Mouse (Mus musculus) intestine, embryonic 14.5 days (tissue): ENCODE measurements around the gene Prtn3. TPM values are rescaled to one million over a fixed set of nuclear protein-coding genes. Genes with fewer than 3 reads are reported as not detected.

Source experiments
- ATAC-seq: fragments of 200-750 bp; cut with Nextera tagmentation; replicated peaks from 2 replicates; pipeline ENCODE4 v1.8.0; 2017; ENCODE audit warnings: low read depth, moderate number of reproducible peaks, moderate TSS enrichment, moderate library complexity; ENCODE audit not compliant: low FRiP score, low TSS enrichment
- DNase-seq: peaks from one replicate; pipeline ENCODE4 v3.0.0-alpha.2; 2018; ENCODE audit warnings: low spot score
- H3K27ac ChIP-seq: fragments of 300-500 bp; sonication (generic); 2 replicates; pipeline ENCODE4 v1.5.1; 2014; ENCODE audit warnings: low read depth, mild to moderate bottlenecking, control low read depth
- H3K27me3 ChIP-seq: fragments of 300-500 bp; sonication (generic); replicated peaks from 2 replicates; pipeline ENCODE4 v1.6.1; 2014; ENCODE audit warnings: low read length, control low read depth; ENCODE audit not compliant: control insufficient read depth, insufficient read depth
- H3K36me3 ChIP-seq: fragments of 300-500 bp; sonication (generic); 2 replicates; pipeline ENCODE4 v1.6.1; 2014; ENCODE audit warnings: low read length, control low read depth; ENCODE audit not compliant: control insufficient read depth, insufficient read depth
- H3K4me1 ChIP-seq: fragments of 300-500 bp; sonication (generic); replicated peaks from 2 replicates; pipeline ENCODE4 v1.6.1; 2014; ENCODE audit warnings: low read length, control low read depth, mixed read lengths; ENCODE audit not compliant: control insufficient read depth, insufficient read depth
- H3K4me2 ChIP-seq: fragments of 300-500 bp; sonication (generic); 2 replicates; pipeline ENCODE4 v1.6.1; 2014; ENCODE audit warnings: low read length
- H3K4me3 ChIP-seq: fragments of 300-500 bp; sonication (generic); 2 replicates; pipeline ENCODE4 v1.5.1; 2014; ENCODE audit warnings: low read depth, low read length, control low read depth, mixed read lengths
- H3K9ac ChIP-seq: fragments of 300-500 bp; sonication (generic); 2 replicates; pipeline ENCODE4 v1.6.1; 2014; ENCODE audit warnings: mild to moderate bottlenecking, low read length
- H3K9me3 ChIP-seq: fragments of 300-500 bp; sonication (generic); 2 replicates; pipeline ENCODE4 v1.6.1; 2016; ENCODE audit warnings: low read length, control low read depth; ENCODE audit not compliant: control insufficient read depth
- WGBS: fragments of 180-500 bp; shearing (Covaris S2); extraction: QIAGEN DNeasy Blood & Tissue Kit; methylation state at CpG from one replicate; pipeline ENCODE4 v1.1.7; 2014; 5-methylcytosine and 5-hydroxymethylcytosine counted together
- polyA plus RNA-seq: library from polyadenylated mRNA; unstranded; fragments of >200 nt; fragmentation: Nextera tagmentation; extraction: Ambion mirVana; gene quantifications from 2 replicates; pipeline ENCODE4 v1.2.1, GENCODE M21; 2014

The Prtn3 gene
- polyA plus RNA-seq, 1 experiment from 2014 or later, result 5.2 TPM

DNA sequence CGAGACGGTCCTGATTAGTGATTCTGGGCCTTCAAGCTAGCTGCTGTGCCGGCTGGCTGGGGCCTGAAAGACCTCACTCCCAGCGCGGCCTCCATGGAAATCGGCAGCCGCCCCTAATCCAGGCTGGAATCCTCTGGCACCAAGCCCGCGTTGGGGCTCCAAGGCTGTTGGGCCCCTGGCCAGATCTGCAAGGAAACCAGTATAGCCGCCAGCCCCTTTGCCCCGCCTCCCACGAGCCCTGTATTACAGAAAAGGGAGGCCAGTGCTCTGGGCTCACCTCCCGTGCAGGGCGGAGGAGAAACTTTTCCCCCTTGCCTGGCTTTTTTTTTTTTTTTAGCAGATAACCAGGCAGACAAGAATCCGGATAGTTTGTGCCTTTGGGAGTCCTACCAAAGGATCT lies 20.9 kb upstream of the Prtn3 start:
- H3K4me3 ChIP-seq, result peak overlapping the region; percentile 98
- H3K4me1 ChIP-seq, result peaks cover 41% of the 10 kb centered on the region
- H3K27me3 ChIP-seq, result no peaks in the 10 kb centered on the region
- no peaks in the 10 kb centered on the region for H3K9me3 ChIP-seq
- peak overlapping the region; percentile 100 for H3K27ac ChIP-seq
- H3K4me2 ChIP-seq, result peak overlapping the region; percentile 98
- DNase-seq (peak; percentile 97), ATAC-seq (peak; percentile 20; the same call in 1 of the 2 replicates)
- H3K36me3 ChIP-seq, result peaks cover 16% of the 10 kb centered on the region
- 0% methylated on average over 15 of the region's 15 CpGs for whole genome bisulfite sequencing
- peak overlapping the region; percentile 86 for H3K9ac ChIP-seq

DNA sequence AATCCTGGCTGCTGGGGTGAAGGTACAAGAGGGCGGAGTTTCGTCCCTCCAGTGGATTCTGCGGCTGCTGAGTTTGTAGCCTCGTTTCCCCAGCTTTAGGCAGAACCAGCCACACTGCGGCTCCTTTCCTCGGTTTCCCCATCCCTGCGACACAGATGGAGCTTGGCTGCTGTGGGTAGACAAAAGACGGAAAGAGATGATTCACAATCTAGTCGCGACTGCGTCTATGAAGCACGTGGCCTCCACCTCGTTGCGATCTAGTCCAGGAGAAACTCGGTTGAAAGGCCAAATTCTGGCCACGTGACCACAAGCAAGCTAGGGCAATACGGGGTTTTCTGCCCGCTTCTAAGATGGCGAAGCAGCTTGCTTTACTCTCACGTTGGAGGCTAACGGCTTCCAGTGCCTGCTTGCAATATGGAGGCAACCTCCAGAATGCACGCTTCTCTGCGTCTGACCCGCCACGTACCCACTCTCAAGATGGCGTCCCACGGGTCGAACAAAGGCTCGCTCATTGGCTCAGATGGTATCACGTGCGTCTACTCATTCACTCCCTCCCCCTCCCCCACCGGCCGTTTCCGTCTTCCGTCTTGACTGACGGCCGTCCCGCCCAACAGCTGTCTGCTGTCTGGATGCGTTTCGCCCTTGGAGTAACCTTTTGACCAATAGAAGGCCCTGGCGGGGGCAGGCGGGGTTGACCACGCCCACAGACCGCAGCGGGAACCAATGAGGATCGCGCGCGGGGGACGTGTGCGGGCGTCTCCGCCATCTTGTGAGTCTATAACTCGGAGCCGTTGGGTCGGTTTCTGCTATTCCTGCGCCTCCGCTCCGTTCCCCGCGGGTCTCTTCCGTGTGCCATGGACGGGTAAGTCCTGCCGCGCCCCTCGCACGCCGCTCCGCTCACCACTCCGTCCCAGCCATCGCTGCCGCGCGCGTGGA lies 20.1 kb upstream of the Prtn3 start, which contains the start of gene Ptbp1:
Gene Ptbp1 (plus strand): TSS at position 568 of the 936 bp plus-strand sequence.
- Histone ChIP-seq H3K4me3 (peak within 1 kb of the TSS; percentile 98), H3K4me1 (peaks cover 46% of the 10 kb centered on the region), H3K36me3 (peaks cover 22% of the 10 kb centered on the region), H3K9ac (peak within 1 kb of the TSS; percentile 100), H3K27me3 (no peaks in the 10 kb centered on the region), H3K4me2 (peak within 1 kb of the TSS; percentile 98), H3K9me3 (no peaks in the 10 kb centered on the region), H3K27ac (peak within 1 kb of the TSS; percentile 100)
- ATAC-seq (peak; percentile 87), DNase-seq (peak; percentile 98)
- WGBS, result under 1% methylated on average over 62 of the region's 75 CpGs

DNA sequence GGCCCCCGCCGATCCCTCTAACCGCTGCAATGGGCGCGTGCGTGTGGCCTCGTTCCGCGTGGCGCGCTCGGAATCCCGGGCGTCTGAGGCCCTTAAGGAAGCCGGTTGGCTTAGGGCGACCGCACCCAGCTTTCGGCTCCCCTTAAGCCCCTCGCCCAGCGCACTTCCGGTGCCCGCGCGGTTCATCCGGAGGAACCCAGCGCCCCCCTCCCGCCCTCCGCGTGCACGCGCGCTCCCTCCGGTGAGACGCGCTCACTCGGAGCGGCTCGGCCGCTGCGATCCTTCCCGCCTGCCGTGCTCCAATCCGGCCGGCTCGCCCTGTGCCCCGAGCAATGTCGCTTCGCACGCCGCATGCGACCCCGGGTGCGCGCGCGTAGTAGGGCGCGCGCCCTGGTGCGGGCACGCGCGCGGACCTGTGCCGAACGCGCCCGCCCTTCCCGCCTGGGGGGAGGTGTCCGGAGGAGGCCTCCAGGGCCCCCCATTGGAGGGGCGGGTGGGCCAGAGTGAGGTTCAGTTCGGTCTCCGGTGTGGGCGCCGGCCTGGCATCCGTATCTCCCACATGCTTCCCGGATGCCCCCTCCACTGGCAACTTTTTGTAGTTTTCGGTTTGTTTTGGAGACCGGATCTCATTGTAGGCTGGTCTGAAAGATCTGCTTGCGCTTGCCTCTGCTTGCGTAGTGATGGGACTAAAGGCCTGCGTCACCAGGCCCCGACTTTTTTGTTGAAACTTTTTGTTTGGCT lies 19.3 kb upstream of the Prtn3 start:
- Histone ChIP-seq H3K4me3 (peak overlapping the region; percentile 98), H3K27me3 (no peaks in the 10 kb centered on the region), H3K9me3 (no peaks in the 10 kb centered on the region), H3K4me2 (peak overlapping the region; percentile 96), H3K9ac (peak overlapping the region; percentile 100), H3K27ac (peak overlapping the region; percentile 100), H3K4me1 (peaks cover 46% of the 10 kb centered on the region), H3K36me3 (peaks cover 30% of the 10 kb centered on the region)
- under 1% methylated on average over 82 of the region's 83 CpGs for WGBS
- DNase-seq, result peak; percentile 84
- peak; percentile 34 for ATAC-seq

DNA sequence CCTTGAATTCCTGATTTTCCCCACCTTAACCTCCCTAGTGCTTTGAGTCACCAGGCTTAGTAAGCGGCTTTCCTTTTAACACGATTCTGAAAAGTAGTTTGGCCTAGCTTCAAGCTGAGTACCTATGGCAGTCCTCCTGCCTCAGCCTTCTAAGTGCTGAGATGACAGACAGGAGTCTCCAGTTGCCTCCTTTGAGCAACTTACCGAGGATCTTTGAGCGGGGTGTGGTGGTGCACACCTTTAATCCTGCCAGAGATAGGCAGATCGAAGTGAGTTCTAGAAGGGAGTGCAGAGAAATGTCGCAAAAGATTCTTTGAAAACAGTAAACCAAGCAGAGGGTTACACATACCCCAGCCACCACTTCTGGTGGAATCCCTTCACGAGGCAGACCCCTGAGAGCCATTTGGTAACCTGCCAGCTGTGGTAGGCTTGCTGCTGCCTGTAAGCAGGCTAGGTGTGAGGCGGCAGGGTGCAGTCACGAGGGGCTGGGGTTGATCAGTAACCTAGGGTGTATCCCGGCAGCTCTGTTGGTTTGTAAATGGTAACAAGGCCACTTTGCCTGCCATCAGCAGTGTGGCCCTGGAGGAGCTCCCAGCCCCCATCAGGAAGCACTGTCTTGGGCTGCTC lies 18.6 kb upstream of the Prtn3 start:
- peaks cover 46% of the 10 kb centered on the region for H3K4me1 ChIP-seq

DNA sequence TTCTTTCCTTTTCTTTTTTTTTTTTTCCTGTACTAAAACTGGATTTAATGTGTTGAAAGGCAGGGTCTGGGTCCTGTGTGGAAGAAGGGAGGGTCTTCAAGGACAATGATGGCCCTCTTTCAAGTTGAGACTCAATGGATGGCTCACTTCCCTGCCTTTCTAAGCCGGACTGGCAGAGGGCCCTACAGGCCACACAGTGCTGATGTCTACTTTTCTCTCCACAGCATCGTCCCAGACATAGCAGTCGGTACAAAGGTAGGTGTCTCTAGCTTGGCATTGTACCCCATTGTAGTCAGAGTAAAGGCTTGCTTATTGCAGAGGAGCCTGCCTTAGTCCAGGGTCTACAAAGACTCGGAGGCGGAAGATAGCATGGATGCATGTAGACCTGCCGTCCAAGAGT lies 18.0 kb upstream of the Prtn3 start:
- H3K4me3 ChIP-seq, result peak overlapping the region; percentile 98
- no peaks in the 10 kb centered on the region for H3K9me3 ChIP-seq
- H3K27ac ChIP-seq, result peak overlapping the region; percentile 29; the same call in 1 of the 2 replicates
- no peak for DNase-seq
- no peak for ATAC-seq
- peak overlapping the region; percentile 100 for H3K9ac ChIP-seq
- H3K4me2 ChIP-seq, result peak overlapping the region; percentile 96
- no peaks in the 10 kb centered on the region for H3K27me3 ChIP-seq
- 39% methylated on average over 6 of the region's 6 CpGs for WGBS
- peaks cover 43% of the 10 kb centered on the region for H3K36me3 ChIP-seq
- peaks cover 45% of the 10 kb centered on the region for H3K4me1 ChIP-seq

More for the DNA sequence above, 18.6 kb upstream of the Prtn3 start:
- Histone ChIP-seq H3K9ac (peak overlapping the region; percentile 100), H3K36me3 (peaks cover 37% of the 10 kb centered on the region), H3K4me2 (peak overlapping the region; percentile 96), H3K4me3 (peak overlapping the region; percentile 98), H3K27me3 (no peaks in the 10 kb centered on the region), H3K9me3 (no peaks in the 10 kb centered on the region), H3K27ac (peak overlapping the region; percentile 100)
- ATAC-seq (no peak), DNase-seq (peak; percentile 79)
- WGBS, result 2% methylated on average over 10 of the region's 10 CpGs

DNA sequence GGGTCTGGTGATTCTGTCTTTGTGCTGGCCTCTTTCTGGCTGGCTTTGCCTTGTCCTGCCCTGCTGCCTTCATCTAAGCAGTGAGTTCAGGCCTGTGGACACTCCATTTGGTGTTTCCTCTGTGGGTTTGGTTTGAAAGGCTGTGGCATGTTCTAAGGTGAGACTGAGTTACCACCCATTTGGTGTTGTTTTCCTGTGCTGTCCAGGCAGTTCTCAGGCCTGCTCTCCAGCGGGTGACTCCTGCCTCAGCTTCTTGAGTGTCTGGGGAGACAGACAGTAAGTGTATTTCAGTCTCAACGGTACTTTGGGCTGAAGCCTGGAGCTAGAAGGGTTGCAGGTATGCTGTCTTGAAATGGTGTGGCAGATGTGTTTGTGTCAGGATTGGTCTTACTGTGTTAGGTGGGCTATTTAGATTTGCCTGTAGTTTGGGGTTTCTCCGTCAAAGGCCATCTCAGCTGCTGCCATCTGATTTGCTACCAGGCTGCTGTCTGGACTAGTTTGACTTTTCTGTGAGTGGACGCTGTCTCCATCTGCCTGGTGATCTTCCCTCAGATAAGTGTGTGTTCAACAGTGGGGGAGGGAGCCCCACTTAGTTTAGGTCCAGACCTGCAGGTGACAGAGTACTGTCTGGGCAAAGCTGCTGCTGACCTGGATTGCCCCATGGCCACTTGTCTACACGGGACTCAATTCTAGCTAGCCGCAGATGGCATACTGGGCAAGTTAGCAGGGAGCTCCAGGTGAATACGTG lies 17.4 kb upstream of the Prtn3 start:
- H3K4me3 ChIP-seq, result peak overlapping the region; percentile 98
- H3K27ac ChIP-seq, result peak overlapping the region; percentile 43; the same call in 1 of the 2 replicates
- WGBS, result 31% methylated on average over 7 of the region's 7 CpGs
- peaks cover 49% of the 10 kb centered on the region for H3K36me3 ChIP-seq
- DNase-seq, result no peak
- no peaks in the 10 kb centered on the region for H3K9me3 ChIP-seq
- ATAC-seq, result no peak
- H3K9ac ChIP-seq, result peak overlapping the region; percentile 100
- peaks cover 39% of the 10 kb centered on the region for H3K4me1 ChIP-seq
- H3K27me3 ChIP-seq, result no peaks in the 10 kb centered on the region
- peak overlapping the region; percentile 96 for H3K4me2 ChIP-seq

DNA sequence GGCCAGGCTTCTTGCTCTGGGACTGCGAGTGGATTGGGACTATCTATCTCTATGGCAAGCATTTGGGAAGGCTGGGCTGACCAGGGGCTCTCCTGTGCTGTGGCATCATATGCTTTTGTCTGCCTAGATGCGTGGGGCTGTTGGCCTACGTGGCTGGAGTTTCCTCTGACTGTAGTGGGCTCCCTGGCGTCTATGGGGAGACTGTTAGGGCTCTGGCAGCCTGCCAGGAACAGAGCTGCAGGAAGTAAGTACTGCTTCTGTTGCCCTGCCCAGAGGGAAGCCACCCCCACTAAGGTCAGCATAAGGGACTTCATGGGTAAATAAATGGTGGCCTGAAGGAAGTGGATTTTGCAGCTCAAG lies 16.8 kb upstream of the Prtn3 start:
- DNase-seq, result peak; percentile 81
- Histone ChIP-seq H3K36me3 (peaks cover 55% of the 10 kb centered on the region), H3K4me1 (peaks cover 33% of the 10 kb centered on the region), H3K4me3 (peak overlapping the region; percentile 98), H3K27me3 (no peaks in the 10 kb centered on the region), H3K27ac (peak overlapping the region; percentile 43), H3K9ac (peak overlapping the region; percentile 100), H3K4me2 (peak overlapping the region; percentile 96), H3K9me3 (no peaks in the 10 kb centered on the region)
- no peak for ATAC-seq
- 8% methylated on average over 4 of the region's 4 CpGs for WGBS
